Mouse (Mus musculus) intestine, postnatal 0 days (tissue): ENCODE data around the gene Gfi1. TPM values are rescaled to one million over a fixed set of nuclear protein-coding genes. Genes with fewer than 3 reads are reported as not detected.
A peak's percentile ranks its signal among the peaks of the same experiment; 100 is the strongest.

ENCODE experiments used
- ATAC-seq: fragments of 200-750 bp; cut with Nextera tagmentation; 2 replicates; pipeline ENCODE4 v1.8.0; 2017; ENCODE audit warnings: mild to moderate bottlenecking, moderate TSS enrichment, moderate library complexity
- H3K27ac ChIP-seq: fragments of 300-500 bp; sonication (generic); 2 replicates; pipeline ENCODE4 v1.5.1; 2014; ENCODE audit warnings: mild to moderate bottlenecking, low read depth, low read length, moderate library complexity
- H3K27me3 ChIP-seq: fragments of 300-500 bp; sonication (generic); replicated peaks from 2 replicates; pipeline ENCODE4 v1.6.1; 2014; ENCODE audit warnings: low read length, mixed read lengths; ENCODE audit not compliant: control insufficient read depth, insufficient read depth
- H3K36me3 ChIP-seq: fragments of 300-500 bp; sonication (generic); 2 replicates; pipeline ENCODE4 v1.6.1; 2014; ENCODE audit warnings: mild to moderate bottlenecking, moderate library complexity; ENCODE audit not compliant: control insufficient read depth, insufficient read depth
- H3K4me1 ChIP-seq: fragments of 300-500 bp; sonication (generic); replicated peaks from 2 replicates; pipeline ENCODE4 v1.6.1; 2014; ENCODE audit warnings: antibody characterized with exemption, low read length, mixed read lengths; ENCODE audit not compliant: control insufficient read depth, insufficient read depth
- H3K4me2 ChIP-seq: fragments of 300-500 bp; sonication (generic); replicated peaks from 2 replicates; pipeline ENCODE4 v1.6.1; 2014; ENCODE audit warnings: low read depth, mild to moderate bottlenecking, moderate library complexity
- H3K4me3 ChIP-seq: fragments of 300-500 bp; sonication (generic); 2 replicates; pipeline ENCODE4 v1.5.1; 2014; ENCODE audit warnings: low read depth, low read length
- H3K9ac ChIP-seq: fragments of 300-500 bp; sonication (generic); 2 replicates; pipeline ENCODE4 v1.6.1; 2014; ENCODE audit warnings: mild to moderate bottlenecking, low read depth, low read length
- H3K9me3 ChIP-seq: fragments of 300-500 bp; sonication (generic); 2 replicates; pipeline ENCODE4 v1.6.1; 2016; ENCODE audit warnings: mixed run types; ENCODE audit not compliant: control insufficient read depth
- CTCF ChIP-seq: sonication (generic); IDR thresholded peaks from 2 replicates; pipeline ENCODE4 v1.5.1; 2016; ENCODE audit warnings: low read depth, mild to moderate bottlenecking, control low read depth, antibody characterized with exemption, moderate library complexity
- WGBS: fragments of 180-500 bp; shearing (Covaris S2); extraction: QIAGEN DNeasy Blood & Tissue Kit; methylation state at CpG from one replicate; pipeline ENCODE4 v1.1.7; 2014; 5-methylcytosine and 5-hydroxymethylcytosine counted together
- polyA plus RNA-seq: library from polyadenylated mRNA; unstranded; fragments of >200 nt; fragmentation: Nextera tagmentation; extraction: Ambion mirVana; gene quantifications from 2 replicates; pipeline ENCODE4 v1.2.1, GENCODE M21; 2015

Gene Gfi1
- polyA plus RNA-seq, 1 experiment from 2014 or later = 0.37 TPM

GRCm38 (mm10) chr5:107759121-107759520 is 33.3 kb upstream of the Gfi1 start:
- Histone ChIP-seq H3K4me2 (no peak overlapping the region), H3K36me3 (peaks cover 6% of the 10 kb centered on the region), H3K4me1 (no peaks in the 10 kb centered on the region), H3K27ac (no peak overlapping the region), H3K4me3 (no peak overlapping the region), H3K9me3 (no peaks in the 10 kb centered on the region), H3K27me3 (no peaks in the 10 kb centered on the region), H3K9ac (no peak overlapping the region)
- peak; percentile 51; the same call in 1 of the 2 replicates for ATAC-seq
- no peak for TF ChIP-seq CTCF
- whole genome bisulfite sequencing = 53% methylated on average over 5 of the region's 5 CpGs

- no peak for ATAC-seq
- Histone ChIP-seq H3K36me3 (peaks cover 6% of the 10 kb centered on the region), H3K4me3 (no peak overlapping the region), H3K9me3 (no peaks in the 10 kb centered on the region), H3K27me3 (no peaks in the 10 kb centered on the region), H3K4me1 (no peaks in the 10 kb centered on the region), H3K27ac (no peak overlapping the region), H3K4me2 (no peak overlapping the region), H3K9ac (no peak overlapping the region)
- no peak for TF ChIP-seq CTCF
- WGBS = 72% methylated on average over 2 of the region's 2 CpGs
These were observed 30.2 kb upstream of the Gfi1 start for GRCm38 (mm10) chr5:107756072-107756471.

- no peak overlapping the region for H3K27ac ChIP-seq
- no peaks in the 10 kb centered on the region for H3K9me3 ChIP-seq
- no peak overlapping the region for H3K9ac ChIP-seq
- WGBS = 53% methylated on average over 1 of the region's 1 CpGs
- TF ChIP-seq CTCF = no peak
- no peaks in the 10 kb centered on the region for H3K27me3 ChIP-seq
- H3K36me3 ChIP-seq = peaks cover 2% of the 10 kb centered on the region
- no peak overlapping the region for H3K4me3 ChIP-seq
- H3K4me1 ChIP-seq = peaks cover 2% of the 10 kb centered on the region; the same call in 1 of the 2 replicates
- H3K4me2 ChIP-seq = no peak overlapping the region
- peak; percentile 66 for ATAC-seq
These were observed 28.9 kb upstream of the Gfi1 start for GRCm38 (mm10) chr5:107754740-107755139.

GRCm38 (mm10) chr5:107753656-107754055 is 27.8 kb upstream of the Gfi1 start:
- Histone ChIP-seq H3K4me2 (no peak overlapping the region), H3K4me1 (peaks cover 8% of the 10 kb centered on the region; the same call in 1 of the 2 replicates), H3K9ac (no peak overlapping the region), H3K27ac (no peak overlapping the region), H3K36me3 (no peaks in the 10 kb centered on the region), H3K9me3 (no peaks in the 10 kb centered on the region), H3K4me3 (no peak overlapping the region), H3K27me3 (no peaks in the 10 kb centered on the region)
- TF ChIP-seq CTCF = no peak
- ATAC-seq = no peak
- WGBS = 93% methylated on average over 7 of the region's 7 CpGs

GRCm38 (mm10) chr5:107749229-107749916 is 23.5 kb upstream of the Gfi1 start:
- H3K27ac ChIP-seq = peak overlapping the region; percentile 60
- no peaks in the 10 kb centered on the region for H3K9me3 ChIP-seq
- peak; percentile 85 for ATAC-seq
- WGBS = 32% methylated on average over 9 of the region's 9 CpGs
- no peak overlapping the region for H3K4me3 ChIP-seq
- no peak overlapping the region for H3K9ac ChIP-seq
- peak overlapping the region; percentile 40 for H3K4me2 ChIP-seq
- peaks cover 8% of the 10 kb centered on the region; the same call in 1 of the 2 replicates for H3K4me1 ChIP-seq
- TF ChIP-seq CTCF = no peak
- H3K27me3 ChIP-seq = no peaks in the 10 kb centered on the region
- H3K36me3 ChIP-seq = 0 out of 2 replicates have a peak, but pooled peaks cover 6% of the 10 kb centered on the region

- no peak overlapping the region for H3K27ac ChIP-seq
- H3K4me3 ChIP-seq = no peak overlapping the region
- TF ChIP-seq CTCF = no peak
- no peak overlapping the region for H3K4me2 ChIP-seq
- WGBS = 92% methylated on average over 5 of the region's 5 CpGs
- no peaks in the 10 kb centered on the region for H3K9me3 ChIP-seq
- H3K4me1 ChIP-seq = no peaks in the 10 kb centered on the region
- no peaks in the 10 kb centered on the region for H3K27me3 ChIP-seq
- ATAC-seq = no peak
- H3K36me3 ChIP-seq = peaks cover 3% of the 10 kb centered on the region; the same call in 1 of the 2 replicates
- H3K9ac ChIP-seq = no peak overlapping the region
These were observed 13.2 kb upstream of the Gfi1 start for GRCm38 (mm10) chr5:107739023-107739422.
